Mouse (Mus musculus) cerebellum, adult 2 months (tissue): ENCODE data around the gene Hhat. TPM values are rescaled to one million over a fixed set of nuclear protein-coding genes. Genes with fewer than 3 reads are reported as not detected.

Source experiments
- DNase-seq, 2 experiments: peaks; one replicate each; pipeline ENCODE4 v3.0.0; 2021
- H3K27ac ChIP-seq: fragments of 200-500 bp; 2 replicates; pipeline ENCODE4 v1.5.1; 2012; ENCODE audit warnings: low read length, control low read depth, inconsistent platforms; ENCODE audit not compliant: insufficient read depth
- H3K27me3 ChIP-seq: fragments of 200-500 bp; 2 replicates; pipeline ENCODE4 v1.6.1; 2012; ENCODE audit warnings: inconsistent platforms, mild to moderate bottlenecking, low read length, moderate library complexity; ENCODE audit not compliant: control insufficient read depth, insufficient read depth
- H3K4me1 ChIP-seq: fragments of 200-500 bp; 2 replicates; pipeline ENCODE4 v1.6.1; 2011; ENCODE audit warnings: low read length; ENCODE audit not compliant: control insufficient read depth, insufficient read depth
- H3K4me3 ChIP-seq: fragments of 200-500 bp; replicated peaks from 2 replicates; pipeline ENCODE3; 2011; ENCODE audit warnings: mild to moderate bottlenecking, low read depth, low read length, control low read depth; ENCODE audit not compliant: insufficient read depth
- CTCF ChIP-seq: fragments of 200-500 bp; IDR thresholded peaks from 2 replicates; pipeline ENCODE4 v1.5.1; 2011; ENCODE audit warnings: low read depth, mild to moderate bottlenecking, control low read depth, low read length, moderate library complexity, borderline replicate concordance; ENCODE audit not compliant: insufficient read depth
- POLR2A ChIP-seq: fragments of 200-500 bp; IDR thresholded peaks from 2 replicates; pipeline ENCODE4 v1.6.1; 2011; ENCODE audit warnings: low read length, control low read depth, borderline replicate concordance; ENCODE audit not compliant: insufficient read depth
- WGBS: fragments of 180-500 bp; shearing (Covaris S2); methylation state at CpG from one replicate; pipeline ENCODE4 v1.1.7; 2018; 5-methylcytosine and 5-hydroxymethylcytosine counted together
- polyA plus RNA-seq: library from polyadenylated mRNA; depleted of rRNA; stranded (reverse); fragments of >200 nt; gene quantifications from 2 replicates; pipeline ENCODE4 v1.2.3, GENCODE M21; 2012

Hhat gene
- polyA plus RNA-seq, 1 experiment: 2.1 TPM

GRCm38 (mm10) chr1:192790442-192790841 is 19.4 kb upstream of the Hhat start:
- H3K27ac ChIP-seq: no peak overlapping the region
- no peaks in the 10 kb centered on the region for H3K4me1 ChIP-seq
- no peak for DNase-seq
- TF ChIP-seq POLR2A (no peak), CTCF (peak; percentile 46; the same call in 1 of the 2 replicates)
- WGBS: 89% methylated on average over 4 of the region's 4 CpGs
- no peaks in the 10 kb centered on the region for H3K27me3 ChIP-seq
- H3K4me3 ChIP-seq: no peak overlapping the region

- no peaks in the 10 kb centered on the region for H3K4me1 ChIP-seq
- H3K4me3 ChIP-seq: no peak overlapping the region
- H3K27me3 ChIP-seq: no peaks in the 10 kb centered on the region
- TF ChIP-seq CTCF: no peak
- no peak overlapping the region for H3K27ac ChIP-seq
- 72% methylated on average over 11 of the region's 11 CpGs for WGBS
- no peak for DNase-seq
Observed at GRCm38 (mm10) chr1:192789828-192790227, 18.8 kb upstream of the Hhat start.

- Histone ChIP-seq H3K4me3 (no peak overlapping the region), H3K27me3 (no peaks in the 10 kb centered on the region), H3K4me1 (no peaks in the 10 kb centered on the region), H3K27ac (no peak overlapping the region)
- TF ChIP-seq POLR2A: no peak
- no peak for TF ChIP-seq CTCF
- DNase-seq: peak; percentile 23 to 45
- 41% methylated on average over 10 of the region's 10 CpGs for WGBS
Observed at GRCm38 (mm10) chr1:192789111-192789522, 18.1 kb upstream of the Hhat start.

GRCm38 (mm10) chr1:192786194-192786593 is 15.2 kb upstream of the Hhat start:
- Histone ChIP-seq H3K27me3 (no peaks in the 10 kb centered on the region), H3K4me3 (no peak overlapping the region), H3K27ac (no peak overlapping the region), H3K4me1 (no peaks in the 10 kb centered on the region)
- no peak for TF ChIP-seq CTCF
- TF ChIP-seq POLR2A: no peak
- DNase-seq: no peak
- WGBS: 97% methylated on average over 1 of the region's 1 CpGs

GRCm38 (mm10) chr1:192785046-192785961 is 14.3 kb upstream of the Hhat start:
- 64% methylated on average over 17 of the region's 17 CpGs for WGBS
- no peaks in the 10 kb centered on the region for H3K27me3 ChIP-seq
- H3K27ac ChIP-seq: no peak overlapping the region
- no peak for DNase-seq
- TF ChIP-seq CTCF (no peak), POLR2A (no peak)
- no peak overlapping the region for H3K4me3 ChIP-seq
- no peaks in the 10 kb centered on the region for H3K4me1 ChIP-seq

- H3K27me3 ChIP-seq: no peaks in the 10 kb centered on the region
- peak; percentile 25 to 32 for DNase-seq
- no peak overlapping the region for H3K4me3 ChIP-seq
- H3K4me1 ChIP-seq: no peaks in the 10 kb centered on the region
- 27% methylated on average over 4 of the region's 4 CpGs for WGBS
- TF ChIP-seq CTCF (peak; percentile 63), POLR2A (no peak)
- no peak overlapping the region for H3K27ac ChIP-seq
Observed at GRCm38 (mm10) chr1:192784374-192784773, 13.4 kb upstream of the Hhat start.

GRCm38 (mm10) chr1:192781256-192781655 is 10.2 kb upstream of the Hhat start:
- TF ChIP-seq CTCF (no peak), POLR2A (no peak)
- no peaks in the 10 kb centered on the region for H3K27me3 ChIP-seq
- no peak overlapping the region for H3K27ac ChIP-seq
- no peak overlapping the region for H3K4me3 ChIP-seq
- no peak for DNase-seq
- no peaks in the 10 kb centered on the region for H3K4me1 ChIP-seq

- Histone ChIP-seq H3K27ac (no peak overlapping the region), H3K4me1 (no peaks in the 10 kb centered on the region), H3K27me3 (no peaks in the 10 kb centered on the region), H3K4me3 (no peak overlapping the region)
- no peak for DNase-seq
- TF ChIP-seq CTCF (no peak), POLR2A (no peak)
- 56% methylated on average over 6 of the region's 6 CpGs for WGBS
Observed at GRCm38 (mm10) chr1:192778869-192779514, 8.0 kb upstream of the Hhat start.
